Mouse (Mus musculus): ENCODE results near the gene Rgs10. TPM values are rescaled to one million over a fixed set of nuclear protein-coding genes. Genes with fewer than 3 reads are reported as not detected.

The Rgs10 gene
- total and polyA plus RNA-seq, 3 experiments = 42.3 to 44.7 TPM; not detected in 1

- H3K4me1 ChIP-seq (ENCODE audit: control insufficient read depth in 1 of 2, insufficient read depth in 2 of 2, low read length in 2 of 2) = peaks cover 3 to 21% of the 10 kb centered on the region in 2 experiments
- no peaks in the 10 kb centered on the region for H3K9me3 ChIP-seq (replicated peaks; ENCODE audit: insufficient read depth, low read length)
- H3K79me2 ChIP-seq (ENCODE audit: control insufficient read depth, insufficient read depth, low read length, poor library complexity) = no peaks in the 10 kb centered on the region
- DNase-seq (ENCODE audit: low read depth, low spot score) = peak; percentile 48
- H3K27me3 ChIP-seq (ENCODE audit: control insufficient read depth in 1 of 2, insufficient read depth in 2 of 2, low read length in 2 of 2) = no peaks in the 10 kb centered on the region
- no peak overlapping the region for H3K4me3 ChIP-seq (ENCODE audit: control insufficient read depth in 1 of 2, insufficient read depth in 1 of 2, low read depth in 2 of 2, low read length in 2 of 2)
- no peak overlapping the region for H3K27ac ChIP-seq (ENCODE audit: control insufficient read depth, low read depth, low read length)
- TF ChIP-seq CTCF (IDR thresholded peaks at IDR 0.05 in 2 of 3, conservative IDR thresholded peaks at IDR 0.05 in 1 of 3; ENCODE audit: control insufficient read depth in 1 of 3, insufficient read depth in 1 of 3, low read depth in 2 of 3, low read length in 3 of 3, poor library complexity in 1 of 3, severe bottlenecking in 1 of 3) (peak; percentile 34 to 50 (median 38); a peak in 5 of 6 replicates), TBP (IDR thresholded peaks at IDR 0.05; ENCODE audit: low read depth, low read length) (no peak), SMC3 (IDR thresholded peaks at IDR 0.05; ENCODE audit: low read depth, low read length) (peak; percentile 31; the same call in 1 of the 2 replicates), RAD21 (IDR thresholded peaks at IDR 0.05; ENCODE audit: low read depth, low read length) (peak; percentile 8; the same call in 1 of the 2 replicates), GABPA (IDR thresholded peaks at IDR 0.05; ENCODE audit: low read depth, low read length) (no peak)
- H3K36me3 ChIP-seq (ENCODE audit: control insufficient read depth in 1 of 2, insufficient read depth in 2 of 2, low read length in 2 of 2) = peaks cover 0 to 18% of the 10 kb centered on the region in 2 experiments; a peak in 3 of 4 replicates
- no peak overlapping the region for H3K9ac ChIP-seq (ENCODE audit: control insufficient read depth, low read depth, low read length, poor library complexity, severe bottlenecking)
Measured at GRCm38 (mm10) chr7:128408265-128408664, 10.3 kb downstream of the Rgs10 start.

GRCm38 (mm10) chr7:128403988-128404387 is 14.6 kb downstream of the Rgs10 start:
- no peaks in the 10 kb centered on the region for H3K79me2 ChIP-seq (ENCODE audit: control insufficient read depth, insufficient read depth, low read length, poor library complexity)
- no peak overlapping the region for H3K9ac ChIP-seq (ENCODE audit: control insufficient read depth, low read depth, low read length, poor library complexity, severe bottlenecking)
- H3K27ac ChIP-seq (ENCODE audit: control insufficient read depth, low read depth, low read length) = no peak overlapping the region
- TF ChIP-seq GATA1 (IDR thresholded peaks at IDR 0.05; ENCODE audit: low read depth, low read length) (no peak; the same call in 1 of the 2 replicates), MXI1 (IDR thresholded peaks at IDR 0.05; ENCODE audit: low read depth, low read length) (no peak), MAX (IDR thresholded peaks at IDR 0.05; ENCODE audit: low read length) (no peak), MYB (IDR thresholded peaks at IDR 0.05; ENCODE audit: low read depth, low read length) (no peak), ZKSCAN1 (IDR thresholded peaks at IDR 0.05; ENCODE audit: low read depth, low read length) (no peak), MYC (IDR thresholded peaks at IDR 0.05; ENCODE audit: low read depth, low read length) (no peak), POLR2A (IDR thresholded peaks at IDR 0.05; ENCODE audit: control insufficient read depth in 1 of 2, insufficient read depth in 1 of 2, low read depth in 1 of 2, low read length in 2 of 2, poor library complexity in 1 of 2) (no peak), TCF12 (IDR thresholded peaks at IDR 0.05; ENCODE audit: low read depth, low read length) (no peak), EP300 (IDR thresholded peaks at IDR 0.05; ENCODE audit: low read depth in 1 of 2, low read length in 2 of 2) (no peak), JUND (IDR thresholded peaks at IDR 0.05; ENCODE audit: low read depth, low read length) (no peak), SIN3A (IDR thresholded peaks at IDR 0.05; ENCODE audit: low read length) (no peak), CHD1 (IDR thresholded peaks at IDR 0.05; ENCODE audit: low read depth, low read length) (no peak), ZNF384 (IDR thresholded peaks at IDR 0.05; ENCODE audit: low read depth, low read length) (no peak), MAZ (IDR thresholded peaks at IDR 0.05; ENCODE audit: low read depth, low read length) (no peak), TBP (IDR thresholded peaks at IDR 0.05; ENCODE audit: low read depth, low read length) (no peak), ZC3H11A (IDR thresholded peaks at IDR 0.05; ENCODE audit: low read depth, low read length) (no peak), ZMIZ1 (IDR thresholded peaks at IDR 0.05; ENCODE audit: low read depth, low read length) (no peak), MAFK (IDR thresholded peaks at IDR 0.05; ENCODE audit: borderline replicate concordance, low read depth, low read length) (no peak), TAL1 (IDR thresholded peaks at IDR 0.05; ENCODE audit: low read length) (no peak)
- H3K4me3 ChIP-seq (ENCODE audit: control insufficient read depth in 1 of 2, insufficient read depth in 1 of 2, low read depth in 2 of 2, low read length in 2 of 2) = no peak overlapping the region
- H3K36me3 ChIP-seq (ENCODE audit: control insufficient read depth in 1 of 2, insufficient read depth in 2 of 2, low read length in 2 of 2) = peaks cover 0 to 27% of the 10 kb centered on the region in 2 experiments; a peak in 3 of 4 replicates
- no peak for DNase-seq (ENCODE audit: low read depth, low spot score)
- H3K4me1 ChIP-seq (ENCODE audit: control insufficient read depth in 1 of 2, insufficient read depth in 2 of 2, low read length in 2 of 2) = peaks cover 9 to 26% of the 10 kb centered on the region in 2 experiments
- no peaks in the 10 kb centered on the region for H3K9me3 ChIP-seq (replicated peaks; ENCODE audit: insufficient read depth, low read length)
- H3K27me3 ChIP-seq (ENCODE audit: control insufficient read depth in 1 of 2, insufficient read depth in 2 of 2, low read length in 2 of 2) = no peaks in the 10 kb centered on the region

Measured in MEL (cell line).